Mouse (Mus musculus) lung, embryonic 14.5 days (tissue): ENCODE data around the gene Veph1. TPM values are rescaled to one million over a fixed set of nuclear protein-coding genes. Genes with fewer than 3 reads are reported as not detected.

Experiments
- ATAC-seq: fragments of 200-750 bp; cut with Nextera tagmentation; 2 replicates; pipeline ENCODE4 v1.8.0; 2017; ENCODE audit warnings: mild to moderate bottlenecking, moderate TSS enrichment, moderate library complexity; ENCODE audit not compliant: insufficient read depth
- DNase-seq: peaks from one replicate; pipeline ENCODE4 v3.0.0-alpha.2; 2015
- H3K27ac ChIP-seq: fragments of 300-500 bp; sonication (generic); 2 replicates; pipeline ENCODE4 v1.5.1; 2014; ENCODE audit warnings: low read depth, mild to moderate bottlenecking, moderate library complexity
- H3K27me3 ChIP-seq: fragments of 300-500 bp; sonication (generic); 2 replicates; pipeline ENCODE4 v1.6.1; 2014; ENCODE audit warnings: low read length, control low read depth; ENCODE audit not compliant: insufficient read depth
- H3K36me3 ChIP-seq: fragments of 300-500 bp; sonication (generic); 2 replicates; pipeline ENCODE4 v1.6.1; 2014; ENCODE audit warnings: control low read depth; ENCODE audit not compliant: insufficient read depth
- H3K4me1 ChIP-seq: fragments of 300-500 bp; sonication (generic); 2 replicates; pipeline ENCODE4 v1.6.1; 2014; ENCODE audit warnings: antibody characterized with exemption, control low read depth; ENCODE audit not compliant: insufficient read depth
- H3K4me2 ChIP-seq: fragments of 300-500 bp; sonication (generic); 2 replicates; pipeline ENCODE4 v1.6.1; 2014; ENCODE audit warnings: mild to moderate bottlenecking
- H3K4me3 ChIP-seq: fragments of 300-500 bp; sonication (generic); 2 replicates; pipeline ENCODE4 v1.5.1; 2014; ENCODE audit warnings: low read depth, low read length
- H3K9ac ChIP-seq: fragments of 300-500 bp; sonication (generic); 2 replicates; pipeline ENCODE4 v1.6.1; 2014
- H3K9me3 ChIP-seq: fragments of 300-500 bp; sonication (generic); 2 replicates; pipeline ENCODE4 v1.6.1; 2016; ENCODE audit warnings: low read depth, low read length, control low read depth
- CTCF ChIP-seq: IDR thresholded peaks from 2 replicates; pipeline ENCODE4 v1.5.1; 2016; ENCODE audit warnings: antibody characterized with exemption, low read depth
- WGBS: fragments of 180-500 bp; shearing (Covaris S2); extraction: QIAGEN DNeasy Blood & Tissue Kit; methylation state at CpG from one replicate; pipeline ENCODE4 v1.1.7; 2014; 5-methylcytosine and 5-hydroxymethylcytosine counted together
- polyA plus RNA-seq: library from polyadenylated mRNA; unstranded; fragments of >200 nt; fragmentation: Nextera tagmentation; extraction: Ambion mirVana; gene quantifications from 2 replicates; pipeline ENCODE4 v1.2.1, GENCODE M21; 2014

Veph1 gene
- polyA plus RNA-seq, 1 experiment from 2014 or later = 4.2 TPM

- no peaks in the 10 kb centered on the region for H3K36me3 ChIP-seq
- H3K9me3 ChIP-seq = no peaks in the 10 kb centered on the region
- no peaks in the 10 kb centered on the region for H3K27me3 ChIP-seq
- H3K27ac ChIP-seq = no peak overlapping the region
- H3K9ac ChIP-seq = no peak overlapping the region
- no peak overlapping the region for H3K4me2 ChIP-seq
- no peak overlapping the region for H3K4me3 ChIP-seq
- 58% methylated on average over 4 of the region's 4 CpGs for WGBS
- no peak for TF ChIP-seq CTCF
- ATAC-seq (no peak), DNase-seq (no peak)
- H3K4me1 ChIP-seq = no peaks in the 10 kb centered on the region
These were observed 215.8 kb downstream of the Veph1 start for GRCm38 (mm10) chr3:66080631-66081362.

- H3K4me3 ChIP-seq = no peak overlapping the region
- no peaks in the 10 kb centered on the region for H3K36me3 ChIP-seq
- no peaks in the 10 kb centered on the region for H3K27me3 ChIP-seq
- no peak for ATAC-seq
- no peaks in the 10 kb centered on the region for H3K9me3 ChIP-seq
- no peak for TF ChIP-seq CTCF
- H3K4me1 ChIP-seq = no peaks in the 10 kb centered on the region
- no peak for DNase-seq
- 73% methylated on average over 4 of the region's 4 CpGs for WGBS
- H3K9ac ChIP-seq = no peak overlapping the region
- no peak overlapping the region for H3K4me2 ChIP-seq
- H3K27ac ChIP-seq = no peak overlapping the region
These were observed 216.8 kb downstream of the Veph1 start for GRCm38 (mm10) chr3:66079886-66080285.

GRCm38 (mm10) chr3:66078898-66079537, 217.6 kb downstream of the Veph1 start:
- H3K27me3 ChIP-seq = no peaks in the 10 kb centered on the region
- 35% methylated on average over 6 of the region's 6 CpGs for WGBS
- no peaks in the 10 kb centered on the region for H3K36me3 ChIP-seq
- ATAC-seq (peak; percentile 65; the same call in 1 of the 2 replicates), DNase-seq (peak; percentile 37)
- no peak overlapping the region for H3K4me3 ChIP-seq
- H3K4me2 ChIP-seq = no peak overlapping the region
- H3K9ac ChIP-seq = no peak overlapping the region
- TF ChIP-seq CTCF = no peak
- no peaks in the 10 kb centered on the region for H3K4me1 ChIP-seq
- no peaks in the 10 kb centered on the region for H3K9me3 ChIP-seq
- no peak overlapping the region for H3K27ac ChIP-seq

GRCm38 (mm10) chr3:66078026-66078721, 218.5 kb downstream of the Veph1 start:
- Histone ChIP-seq H3K4me3 (no peak overlapping the region), H3K4me1 (no peaks in the 10 kb centered on the region), H3K9me3 (no peaks in the 10 kb centered on the region), H3K9ac (no peak overlapping the region), H3K27me3 (no peaks in the 10 kb centered on the region), H3K27ac (no peak overlapping the region), H3K4me2 (no peak overlapping the region), H3K36me3 (no peaks in the 10 kb centered on the region)
- DNase-seq = no peak
- TF ChIP-seq CTCF = no peak
- ATAC-seq = no peak
- 75% methylated on average over 23 of the region's 23 CpGs for WGBS

- Histone ChIP-seq H3K4me1 (no peaks in the 10 kb centered on the region), H3K27ac (no peak overlapping the region), H3K36me3 (no peaks in the 10 kb centered on the region), H3K27me3 (no peaks in the 10 kb centered on the region), H3K4me3 (no peak overlapping the region), H3K9me3 (no peaks in the 10 kb centered on the region), H3K4me2 (no peak overlapping the region), H3K9ac (no peak overlapping the region)
- no peak for TF ChIP-seq CTCF
- 84% methylated on average over 1 of the region's 1 CpGs for WGBS
- ATAC-seq = no peak
- no peak for DNase-seq
These were observed 226.4 kb downstream of the Veph1 start for GRCm38 (mm10) chr3:66070274-66070673.

- no peaks in the 10 kb centered on the region for H3K36me3 ChIP-seq
- no peak overlapping the region for H3K9ac ChIP-seq
- DNase-seq = peak; percentile 57
- ATAC-seq = no peak
- no peaks in the 10 kb centered on the region for H3K9me3 ChIP-seq
- no peak overlapping the region for H3K4me3 ChIP-seq
- 40% methylated on average over 6 of the region's 6 CpGs for WGBS
- no peak overlapping the region for H3K4me2 ChIP-seq
- no peaks in the 10 kb centered on the region for H3K27me3 ChIP-seq
- H3K4me1 ChIP-seq = no peaks in the 10 kb centered on the region
- H3K27ac ChIP-seq = no peak overlapping the region
- TF ChIP-seq CTCF = no peak
These were observed 232.8 kb downstream of the Veph1 start for GRCm38 (mm10) chr3:66063881-66064280.

GRCm38 (mm10) chr3:66056912-66057311, 239.7 kb downstream of the Veph1 start:
- no peaks in the 10 kb centered on the region for H3K9me3 ChIP-seq
- no peak for TF ChIP-seq CTCF
- no peaks in the 10 kb centered on the region for H3K4me1 ChIP-seq
- H3K36me3 ChIP-seq = no peaks in the 10 kb centered on the region
- no peak overlapping the region for H3K9ac ChIP-seq
- H3K27ac ChIP-seq = no peak overlapping the region
- DNase-seq (no peak), ATAC-seq (no peak)
- H3K27me3 ChIP-seq = no peaks in the 10 kb centered on the region
- no peak overlapping the region for H3K4me2 ChIP-seq
- 94% methylated on average over 16 of the region's 16 CpGs for WGBS
- H3K4me3 ChIP-seq = no peak overlapping the region
